Mouse (Mus musculus) liver, embryonic 11.5 days (tissue): ENCODE results near the gene Lrtm2. TPM values are rescaled to one million over a fixed set of nuclear protein-coding genes. Genes with fewer than 3 reads are reported as not detected.

Experiments
- ATAC-seq: fragments of 200-750 bp; cut with Nextera tagmentation; replicated peaks from 2 replicates; pipeline ENCODE4 v1.8.0; 2017; ENCODE audit warnings: moderate number of reproducible peaks, mild to moderate bottlenecking, moderate TSS enrichment, moderate library complexity; ENCODE audit not compliant: low FRiP score
- DNase-seq: peaks from one replicate; pipeline ENCODE4 v3.0.0-alpha.2; 2017; ENCODE audit warnings: low spot score
- H3K27ac ChIP-seq: fragments of 300-500 bp; sonication (generic); 2 replicates; pipeline ENCODE4 v1.5.1; 2014; ENCODE audit warnings: mild to moderate bottlenecking, low read depth, low read length, control low read depth
- H3K27me3 ChIP-seq: fragments of 300-500 bp; sonication (generic); replicated peaks from 2 replicates; pipeline ENCODE4 v1.6.1; 2014; ENCODE audit warnings: low read length, mixed read lengths; ENCODE audit not compliant: control insufficient read depth, insufficient read depth
- H3K36me3 ChIP-seq: fragments of 300-500 bp; sonication (generic); 2 replicates; pipeline ENCODE4 v1.6.1; 2014; ENCODE audit warnings: mild to moderate bottlenecking, low read length, moderate library complexity, mixed read lengths; ENCODE audit not compliant: control insufficient read depth, insufficient read depth
- H3K4me1 ChIP-seq: fragments of 300-500 bp; sonication (generic); replicated peaks from 2 replicates; pipeline ENCODE4 v1.6.1; 2014; ENCODE audit warnings: low read length, mixed read lengths; ENCODE audit not compliant: control insufficient read depth, insufficient read depth
- H3K4me2 ChIP-seq: fragments of 300-500 bp; sonication (generic); 2 replicates; pipeline ENCODE4 v1.6.1; 2014; ENCODE audit warnings: mild to moderate bottlenecking, control low read depth, moderate library complexity
- H3K4me3 ChIP-seq: fragments of 300-500 bp; sonication (generic); 2 replicates; pipeline ENCODE4 v1.5.1; 2014; ENCODE audit warnings: low read depth, low read length, control low read depth
- H3K9ac ChIP-seq: fragments of 300-500 bp; sonication (generic); 2 replicates; pipeline ENCODE4 v1.6.1; 2014; ENCODE audit warnings: low read depth, low read length, control low read depth
- H3K9me3 ChIP-seq: fragments of 300-500 bp; sonication (generic); 2 replicates; pipeline ENCODE4 v1.6.1; 2016; ENCODE audit warnings: low read length, inconsistent platforms, mixed read lengths; ENCODE audit not compliant: control insufficient read depth
- WGBS: fragments of 180-500 bp; shearing (Covaris S2); extraction: QIAGEN DNeasy Blood & Tissue Kit; methylation state at CpG from one replicate; pipeline ENCODE4 v1.1.7; 2014; 5-methylcytosine and 5-hydroxymethylcytosine counted together
- polyA plus RNA-seq: library from polyadenylated mRNA; unstranded; fragments of >200 nt; fragmentation: Nextera tagmentation; extraction: Ambion mirVana; gene quantifications from 2 replicates; pipeline ENCODE4 v1.2.1, GENCODE M21; 2014

The Lrtm2 gene
- polyA plus RNA-seq, 1 experiment from 2014 or later, result not detected

GRCm38 (mm10) chr6:119347813-119348212 lies 17.2 kb upstream of the Lrtm2 start:
- no peak for ATAC-seq

GRCm38 (mm10) chr6:119346257-119346656 lies 15.7 kb upstream of the Lrtm2 start:
- Histone ChIP-seq H3K4me3 (no peak overlapping the region), H3K27me3 (no peaks in the 10 kb centered on the region), H3K4me1 (no peaks in the 10 kb centered on the region; the same call in 1 of the 2 replicates), H3K4me2 (no peak overlapping the region), H3K9ac (no peak overlapping the region), H3K36me3 (no peaks in the 10 kb centered on the region), H3K27ac (no peak overlapping the region), H3K9me3 (no peaks in the 10 kb centered on the region)
- ATAC-seq (no peak), DNase-seq (no peak)
- WGBS, result 49% methylated on average over 10 of the region's 10 CpGs

More at GRCm38 (mm10) chr6:119347813-119348212, 17.2 kb upstream of the Lrtm2 start:
- DNase-seq, result no peak
- no peaks in the 10 kb centered on the region; the same call in 1 of the 2 replicates for H3K4me1 ChIP-seq
- H3K27me3 ChIP-seq, result no peaks in the 10 kb centered on the region
- no peaks in the 10 kb centered on the region for H3K9me3 ChIP-seq
- no peak overlapping the region for H3K27ac ChIP-seq
- no peak overlapping the region for H3K4me2 ChIP-seq
- no peaks in the 10 kb centered on the region for H3K36me3 ChIP-seq
- no peak overlapping the region for H3K4me3 ChIP-seq
- 69% methylated on average over 5 of the region's 5 CpGs for WGBS
- H3K9ac ChIP-seq, result no peak overlapping the region

GRCm38 (mm10) chr6:119341409-119341808 lies 10.8 kb upstream of the Lrtm2 start:
- no peaks in the 10 kb centered on the region for H3K9me3 ChIP-seq
- H3K27me3 ChIP-seq, result no peaks in the 10 kb centered on the region
- H3K4me1 ChIP-seq, result no peaks in the 10 kb centered on the region
- H3K27ac ChIP-seq, result no peak overlapping the region
- no peak overlapping the region for H3K4me2 ChIP-seq
- H3K4me3 ChIP-seq, result no peak overlapping the region
- ATAC-seq (0 out of 2 replicates have a peak, but pooled peaks have one; percentile 60), DNase-seq (no peak)
- no peaks in the 10 kb centered on the region for H3K36me3 ChIP-seq
- H3K9ac ChIP-seq, result no peak overlapping the region

GRCm38 (mm10) chr6:119338121-119338912 lies 7.8 kb upstream of the Lrtm2 start:
- Histone ChIP-seq H3K9ac (no peak overlapping the region), H3K27me3 (no peaks in the 10 kb centered on the region), H3K4me1 (no peaks in the 10 kb centered on the region), H3K9me3 (no peaks in the 10 kb centered on the region), H3K4me3 (no peak overlapping the region), H3K36me3 (no peaks in the 10 kb centered on the region), H3K27ac (no peak overlapping the region), H3K4me2 (no peak overlapping the region)
- 49% methylated on average over 11 of the region's 11 CpGs for WGBS
- no peak for ATAC-seq
- no peak for DNase-seq

GRCm38 (mm10) chr6:119337287-119337686 lies 6.7 kb upstream of the Lrtm2 start:
- ATAC-seq, result no peak
- no peak overlapping the region for H3K27ac ChIP-seq
- H3K4me2 ChIP-seq, result no peak overlapping the region
- H3K9ac ChIP-seq, result no peak overlapping the region
- H3K9me3 ChIP-seq, result no peaks in the 10 kb centered on the region
- H3K4me3 ChIP-seq, result no peak overlapping the region
- H3K27me3 ChIP-seq, result peaks cover 8% of the 10 kb centered on the region; the same call in 1 of the 2 replicates
- H3K36me3 ChIP-seq, result no peaks in the 10 kb centered on the region
- WGBS, result 72% methylated on average over 3 of the region's 3 CpGs
- no peak for DNase-seq
- no peaks in the 10 kb centered on the region for H3K4me1 ChIP-seq

- no peak overlapping the region for H3K4me3 ChIP-seq
- WGBS, result 54% methylated on average over 7 of the region's 7 CpGs
- H3K36me3 ChIP-seq, result no peaks in the 10 kb centered on the region
- H3K9ac ChIP-seq, result no peak overlapping the region
- no peak overlapping the region for H3K4me2 ChIP-seq
- DNase-seq (no peak), ATAC-seq (no peak)
- H3K4me1 ChIP-seq, result no peaks in the 10 kb centered on the region
- no peaks in the 10 kb centered on the region for H3K9me3 ChIP-seq
- peaks cover 19% of the 10 kb centered on the region for H3K27me3 ChIP-seq
- H3K27ac ChIP-seq, result no peak overlapping the region
These were observed 5.6 kb upstream of the Lrtm2 start for GRCm38 (mm10) chr6:119336124-119336523.

- Histone ChIP-seq H3K27ac (no peak overlapping the region), H3K4me3 (no peak overlapping the region), H3K9ac (no peak overlapping the region), H3K4me2 (no peak overlapping the region), H3K4me1 (no peaks in the 10 kb centered on the region), H3K36me3 (no peaks in the 10 kb centered on the region), H3K27me3 (peaks cover 42% of the 10 kb centered on the region), H3K9me3 (no peaks in the 10 kb centered on the region)
- ATAC-seq (no peak), DNase-seq (no peak)
- WGBS, result 35% methylated on average over 3 of the region's 3 CpGs
These were observed 3.3 kb upstream of the Lrtm2 start for GRCm38 (mm10) chr6:119333831-119334230.

GRCm38 (mm10) chr6:119333202-119333601 lies 2.6 kb upstream of the Lrtm2 start:
- H3K27ac ChIP-seq, result no peak overlapping the region
- WGBS, result 12% methylated on average over 3 of the region's 3 CpGs
- no peak overlapping the region for H3K4me2 ChIP-seq
- ATAC-seq, result no peak
- H3K4me1 ChIP-seq, result no peaks in the 10 kb centered on the region
- no peaks in the 10 kb centered on the region for H3K9me3 ChIP-seq
- H3K4me3 ChIP-seq, result no peak overlapping the region
- DNase-seq, result no peak
- no peak overlapping the region for H3K9ac ChIP-seq
- H3K27me3 ChIP-seq, result peaks cover 47% of the 10 kb centered on the region
- no peaks in the 10 kb centered on the region for H3K36me3 ChIP-seq

- WGBS, result 23% methylated on average over 1 of the region's 1 CpGs
- no peak for DNase-seq
- no peak for ATAC-seq
- Histone ChIP-seq H3K27me3 (peaks cover 58% of the 10 kb centered on the region), H3K4me1 (no peaks in the 10 kb centered on the region), H3K27ac (no peak overlapping the region), H3K9me3 (no peaks in the 10 kb centered on the region), H3K36me3 (no peaks in the 10 kb centered on the region), H3K4me2 (no peak overlapping the region), H3K4me3 (no peak overlapping the region), H3K9ac (no peak overlapping the region)
These were observed 1.5 kb upstream of the Lrtm2 start for GRCm38 (mm10) chr6:119332111-119332510.
